Mouse (Mus musculus) midbrain, postnatal 0 days (tissue): ENCODE measurements at regions not wholly inside any gene's neighbourhood (a gene's known extent, or its start where the extent isn't known, plus 50 kb on each side); places are given as distances from the start of the nearest gene placed in this dataset.

Experiments
- ATAC-seq: fragments of 200-750 bp; cut with Nextera tagmentation; 2 replicates; pipeline ENCODE4 v1.8.0; 2017; ENCODE audit warnings: moderate number of reproducible peaks, mild to moderate bottlenecking, moderate TSS enrichment, moderate library complexity; ENCODE audit not compliant: low FRiP score
- DNase-seq: peaks from one replicate; pipeline ENCODE4 v3.0.0-alpha.2; 2015; ENCODE audit warnings: low spot score
- H3K27ac ChIP-seq: fragments of 300-500 bp; sonication (generic); 2 replicates; pipeline ENCODE4 v1.5.1; 2014; ENCODE audit warnings: low read depth, mild to moderate bottlenecking, low read length, mixed read lengths
- H3K27me3 ChIP-seq: fragments of 300-500 bp; sonication (generic); 2 replicates; pipeline ENCODE4 v1.6.1; 2014; ENCODE audit warnings: low read length, control low read depth, mixed read lengths; ENCODE audit not compliant: insufficient read depth
- H3K36me3 ChIP-seq: fragments of 300-500 bp; sonication (generic); 2 replicates; pipeline ENCODE4 v1.6.1; 2014; ENCODE audit warnings: low read length, control low read depth, mixed read lengths; ENCODE audit not compliant: insufficient read depth
- H3K4me1 ChIP-seq: fragments of 300-500 bp; sonication (generic); 2 replicates; pipeline ENCODE4 v1.6.1; 2014; ENCODE audit warnings: mild to moderate bottlenecking, control low read depth, antibody characterized with exemption, low read length, mixed read lengths; ENCODE audit not compliant: insufficient read depth
- H3K4me2 ChIP-seq: fragments of 300-500 bp; sonication (generic); 2 replicates; pipeline ENCODE4 v1.6.1; 2014; ENCODE audit warnings: low read depth, mild to moderate bottlenecking, low read length, mixed read lengths; ENCODE audit not compliant: poor library complexity, severe bottlenecking
- H3K4me3 ChIP-seq: fragments of 300-500 bp; sonication (generic); 2 replicates; pipeline ENCODE4 v1.5.1; 2014; ENCODE audit warnings: low read depth, mild to moderate bottlenecking, low read length, moderate library complexity
- H3K9ac ChIP-seq: fragments of 300-500 bp; sonication (generic); replicated peaks from 2 replicates; pipeline ENCODE4 v1.6.1; 2014; ENCODE audit warnings: mild to moderate bottlenecking, low read length, moderate library complexity, mixed read lengths; ENCODE audit not compliant: poor library complexity, severe bottlenecking
- H3K9me3 ChIP-seq: fragments of 300-500 bp; sonication (generic); 2 replicates; pipeline ENCODE4 v1.6.1; 2016; ENCODE audit warnings: low read length, control low read depth
- CTCF ChIP-seq: IDR thresholded peaks from 2 replicates; pipeline ENCODE4 v1.5.1; 2016; ENCODE audit warnings: antibody characterized with exemption, mild to moderate bottlenecking
- WGBS: fragments of 180-500 bp; shearing (Covaris S2); extraction: QIAGEN DNeasy Blood & Tissue Kit; methylation state at CpG from one replicate; pipeline ENCODE4 v1.1.7; 2014; 5-methylcytosine and 5-hydroxymethylcytosine counted together

DNA sequence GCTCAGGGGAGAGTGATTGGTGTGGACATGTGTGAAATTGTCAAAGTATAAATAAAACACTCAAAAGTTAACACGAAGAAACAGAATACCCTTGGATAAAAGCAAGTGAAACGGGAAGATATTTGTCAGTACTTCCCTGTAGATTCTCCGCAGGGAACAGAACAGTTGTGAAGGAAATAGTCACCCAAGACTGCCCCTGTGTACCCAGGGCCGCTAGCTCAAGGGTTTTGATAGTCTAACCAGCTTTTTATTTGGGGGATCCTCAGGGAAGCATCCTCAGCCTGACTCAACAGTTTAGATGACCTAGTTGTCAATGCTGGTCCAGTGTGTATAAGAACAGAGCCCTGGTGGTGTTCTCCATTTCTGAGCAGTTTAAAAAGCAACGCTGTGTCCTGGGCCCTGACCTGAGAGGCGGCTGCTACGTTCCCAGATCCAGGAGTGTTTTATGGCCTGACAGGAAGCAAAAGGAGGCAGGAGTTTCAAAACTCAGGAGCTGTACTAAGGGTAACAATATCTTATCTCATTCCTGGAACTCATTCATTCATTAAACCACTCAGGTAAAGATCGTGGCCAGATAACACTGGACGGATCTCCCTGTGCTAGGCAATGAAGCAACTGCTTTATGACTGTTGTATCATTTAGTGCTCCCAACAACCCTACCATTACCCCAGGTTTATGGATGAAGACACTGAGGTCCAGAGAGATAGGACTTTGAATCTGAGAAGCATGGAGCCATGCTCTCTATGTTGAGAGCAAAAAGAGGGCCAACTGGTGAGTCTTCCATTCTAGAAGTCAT is 359.8 kb upstream of the Maf start:
- Histone ChIP-seq H3K4me1 (no peaks in the 10 kb centered on the region), H3K27me3 (no peaks in the 10 kb centered on the region), H3K36me3 (no peaks in the 10 kb centered on the region), H3K9me3 (no peaks in the 10 kb centered on the region), H3K27ac (no peak overlapping the region), H3K4me3 (no peak overlapping the region), H3K9ac (no peak overlapping the region), H3K4me2 (no peak overlapping the region)
- WGBS = 92% methylated on average over 9 of the region's 9 CpGs
- no peak for TF ChIP-seq CTCF
- no peak for ATAC-seq
- DNase-seq = no peak

DNA sequence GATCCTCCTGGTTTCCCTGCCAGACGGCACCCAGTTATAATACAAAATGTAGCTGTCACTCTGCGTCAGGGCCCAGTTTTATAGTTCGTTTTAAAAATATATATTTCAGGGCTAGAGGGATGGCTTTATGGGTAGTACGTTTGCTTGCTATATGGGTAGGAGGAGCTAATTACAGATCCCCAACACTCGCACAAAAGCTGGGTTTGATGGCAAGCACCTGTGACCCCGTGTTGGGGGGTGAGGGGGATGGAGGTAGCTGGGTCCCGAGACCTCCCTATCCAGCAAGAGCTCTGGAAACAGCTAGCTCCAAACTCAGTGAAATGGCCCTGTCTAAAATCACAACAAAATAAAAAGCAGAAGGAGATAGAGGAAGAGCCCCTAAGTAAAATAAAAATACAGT is 358.3 kb upstream of the Maf start:
- no peak overlapping the region for H3K27ac ChIP-seq
- H3K4me1 ChIP-seq = no peaks in the 10 kb centered on the region
- DNase-seq (no peak), ATAC-seq (no peak)
- H3K9me3 ChIP-seq = no peaks in the 10 kb centered on the region
- no peaks in the 10 kb centered on the region for H3K27me3 ChIP-seq
- no peaks in the 10 kb centered on the region for H3K36me3 ChIP-seq
- WGBS = 92% methylated on average over 7 of the region's 7 CpGs
- no peak overlapping the region for H3K4me2 ChIP-seq
- no peak for TF ChIP-seq CTCF
- no peak overlapping the region for H3K4me3 ChIP-seq
- no peak overlapping the region for H3K9ac ChIP-seq

DNA sequence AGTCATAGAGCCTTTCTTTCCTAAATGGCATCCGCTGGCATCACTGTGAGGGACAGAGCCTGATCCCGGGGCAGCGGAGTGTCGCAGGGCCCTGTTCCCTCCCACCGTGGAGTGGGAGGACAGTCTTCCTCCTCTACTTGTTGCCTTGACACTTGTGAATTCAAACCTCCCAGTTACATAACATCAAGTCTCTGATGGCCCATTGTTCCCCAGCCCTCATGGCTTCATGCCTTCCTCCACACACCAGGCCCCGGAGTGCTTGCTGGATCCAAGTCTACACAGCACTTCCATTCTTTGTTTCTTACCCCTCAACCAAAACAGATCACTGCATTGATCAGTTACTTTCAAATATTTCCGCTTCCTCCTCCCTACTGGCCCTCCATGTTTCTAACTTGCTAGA is 357.7 kb upstream of the Maf start:
- no peaks in the 10 kb centered on the region for H3K9me3 ChIP-seq
- WGBS = 88% methylated on average over 7 of the region's 7 CpGs
- H3K27ac ChIP-seq = no peak overlapping the region
- DNase-seq = no peak
- no peak overlapping the region for H3K4me2 ChIP-seq
- no peak for ATAC-seq
- H3K36me3 ChIP-seq = no peaks in the 10 kb centered on the region
- TF ChIP-seq CTCF = no peak
- no peaks in the 10 kb centered on the region for H3K27me3 ChIP-seq
- H3K4me3 ChIP-seq = no peak overlapping the region
- H3K9ac ChIP-seq = no peak overlapping the region
- no peaks in the 10 kb centered on the region for H3K4me1 ChIP-seq

DNA sequence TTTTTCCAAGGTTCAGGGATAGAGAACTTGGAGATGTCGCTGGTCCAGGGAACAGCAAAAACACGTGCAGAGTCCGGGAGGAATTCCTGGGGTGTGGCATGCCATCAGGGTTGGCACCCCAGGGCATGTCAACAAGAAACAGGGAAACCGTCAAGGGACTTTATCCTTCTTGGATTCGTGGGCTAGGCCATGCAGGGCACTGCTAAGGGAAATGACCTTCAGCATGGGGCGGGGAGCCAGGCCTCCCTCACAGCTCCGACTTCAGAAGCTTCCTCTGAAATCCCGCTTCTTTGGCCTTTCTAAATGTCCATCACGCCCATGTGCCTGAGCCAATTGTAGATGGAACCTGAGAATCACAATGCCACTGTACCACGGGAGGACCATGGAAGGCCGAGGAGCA is 357.0 kb upstream of the Maf start:
- H3K4me3 ChIP-seq = no peak overlapping the region
- H3K27me3 ChIP-seq = no peaks in the 10 kb centered on the region
- 94% methylated on average over 11 of the region's 11 CpGs for WGBS
- no peak overlapping the region for H3K4me2 ChIP-seq
- H3K9me3 ChIP-seq = no peaks in the 10 kb centered on the region
- ATAC-seq (no peak), DNase-seq (no peak)
- TF ChIP-seq CTCF = no peak
- H3K9ac ChIP-seq = no peak overlapping the region
- no peaks in the 10 kb centered on the region for H3K36me3 ChIP-seq
- no peak overlapping the region for H3K27ac ChIP-seq
- H3K4me1 ChIP-seq = no peaks in the 10 kb centered on the region

DNA sequence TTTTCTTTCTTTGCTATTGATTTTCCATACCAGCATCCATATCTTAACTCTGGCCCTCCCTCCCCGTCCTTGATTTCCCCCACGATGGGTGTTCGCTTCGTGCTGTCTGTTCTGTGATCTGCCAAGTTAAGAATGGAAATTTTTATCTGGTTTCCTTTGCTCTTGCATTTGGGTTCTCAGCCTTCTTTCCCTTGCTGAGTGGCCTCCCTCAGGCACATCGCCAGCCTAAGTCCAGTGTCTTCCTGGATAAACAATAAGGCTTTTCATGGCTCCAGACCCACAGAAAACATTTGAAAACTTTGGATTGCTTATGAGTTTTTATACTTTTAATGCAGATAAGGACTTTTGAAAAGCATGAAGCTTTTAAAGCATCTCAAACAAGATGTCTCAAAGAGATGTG is 355.9 kb upstream of the Maf start:
- Histone ChIP-seq H3K4me1 (no peaks in the 10 kb centered on the region), H3K4me3 (no peak overlapping the region), H3K9ac (no peak overlapping the region), H3K9me3 (no peaks in the 10 kb centered on the region), H3K27me3 (no peaks in the 10 kb centered on the region), H3K27ac (no peak overlapping the region), H3K36me3 (no peaks in the 10 kb centered on the region), H3K4me2 (no peak overlapping the region)
- WGBS = 81% methylated on average over 5 of the region's 5 CpGs
- ATAC-seq (no peak), DNase-seq (no peak)
- TF ChIP-seq CTCF = no peak

DNA sequence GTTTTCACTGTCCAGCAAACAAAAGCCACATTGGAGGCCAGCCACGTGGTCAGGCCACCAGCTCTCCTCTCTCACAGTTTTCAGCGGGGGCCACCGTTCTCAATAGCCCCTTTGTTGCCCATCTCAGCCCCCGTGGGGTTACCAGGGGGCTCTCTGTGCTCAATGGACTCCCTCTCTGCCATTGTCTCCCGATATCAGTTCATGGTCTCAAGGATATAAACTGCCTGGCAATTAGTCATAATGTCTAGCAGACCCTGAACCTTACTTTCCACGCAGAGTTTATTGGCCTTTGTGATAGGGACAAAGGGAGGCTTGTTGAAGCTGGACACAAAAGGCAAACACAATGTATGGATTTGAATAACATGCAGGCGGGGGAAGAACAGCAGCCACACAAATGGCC is 345.9 kb upstream of the Maf start:
- H3K36me3 ChIP-seq = no peaks in the 10 kb centered on the region
- H3K9ac ChIP-seq = no peak overlapping the region
- 12% methylated on average over 7 of the region's 7 CpGs for WGBS
- DNase-seq (peak; percentile 9), ATAC-seq (no peak)
- TF ChIP-seq CTCF = no peak
- no peaks in the 10 kb centered on the region for H3K27me3 ChIP-seq
- H3K9me3 ChIP-seq = no peaks in the 10 kb centered on the region
- H3K27ac ChIP-seq = no peak overlapping the region
- H3K4me2 ChIP-seq = no peak overlapping the region
- no peak overlapping the region for H3K4me3 ChIP-seq
- H3K4me1 ChIP-seq = no peaks in the 10 kb centered on the region
